Mouse (Mus musculus): Measurements from ENCODE around the gene Ramp3. TPM values are rescaled to one million over a fixed set of nuclear protein-coding genes. Genes with fewer than 3 reads are reported as not detected.
"Not testable (repeated sequence)": the region's sequence is repeated elsewhere in the genome, so short reads cannot be mapped to it uniquely, and the experiment has no call there.

The Ramp3 gene
- polyA plus RNA-seq, 1 experiment from 2014 or later, result 8.7 TPM

GRCm38 (mm10) chr11:6639072-6639471 lies 19.2 kb upstream of the Ramp3 start:
- H3K9me3 ChIP-seq, result no peaks in the 10 kb centered on the region
- H3K27me3 ChIP-seq, result no peaks in the 10 kb centered on the region
- no peaks in the 10 kb centered on the region for H3K36me3 ChIP-seq
- no peak overlapping the region for H3K27ac ChIP-seq
- WGBS, result 81% methylated on average over 6 of the region's 6 CpGs
- no peaks in the 10 kb centered on the region for H3K4me1 ChIP-seq
- no peak overlapping the region for H3K9ac ChIP-seq
- H3K4me2 ChIP-seq, result no peak overlapping the region
- ATAC-seq (ENCODE audit: insufficient number of reproducible peaks, low FRiP score, low TSS enrichment, low read depth), result no peak
- no peak overlapping the region for H3K4me3 ChIP-seq

GRCm38 (mm10) chr11:6644566-6644965 lies 13.8 kb upstream of the Ramp3 start:
- H3K4me2 ChIP-seq, result no peak overlapping the region
- no peaks in the 10 kb centered on the region for H3K36me3 ChIP-seq
- WGBS, result 61% methylated on average over 6 of the region's 6 CpGs
- no peak overlapping the region for H3K4me3 ChIP-seq
- H3K27ac ChIP-seq, result no peak overlapping the region
- H3K9me3 ChIP-seq, result no peaks in the 10 kb centered on the region
- no peaks in the 10 kb centered on the region for H3K4me1 ChIP-seq
- H3K27me3 ChIP-seq, result no peaks in the 10 kb centered on the region
- no peak overlapping the region for H3K9ac ChIP-seq
- ATAC-seq (ENCODE audit: insufficient number of reproducible peaks, low FRiP score, low TSS enrichment, low read depth), result no peak; the same call in 1 of the 2 replicates

GRCm38 (mm10) chr11:6647831-6648724 lies 10.2 kb upstream of the Ramp3 start:
- no peaks in the 10 kb centered on the region for H3K36me3 ChIP-seq
- H3K27me3 ChIP-seq, result no peaks in the 10 kb centered on the region
- WGBS, result 65% methylated on average over 9 of the region's 9 CpGs
- ATAC-seq (ENCODE audit: insufficient number of reproducible peaks, low FRiP score, low TSS enrichment, low read depth), result no peak
- no peak overlapping the region for H3K4me3 ChIP-seq
- H3K9me3 ChIP-seq, result no peaks in the 10 kb centered on the region
- no peak overlapping the region for H3K27ac ChIP-seq
- no peaks in the 10 kb centered on the region for H3K4me1 ChIP-seq
- no peak overlapping the region for H3K9ac ChIP-seq
- H3K4me2 ChIP-seq, result no peak overlapping the region

- WGBS, result 59% methylated on average over 7 of the region's 7 CpGs
- Histone ChIP-seq H3K27ac (no peak overlapping the region), H3K9me3 (no peaks in the 10 kb centered on the region), H3K27me3 (no peaks in the 10 kb centered on the region), H3K4me3 (no peak overlapping the region), H3K36me3 (no peaks in the 10 kb centered on the region), H3K4me1 (no peaks in the 10 kb centered on the region), H3K9ac (no peak overlapping the region), H3K4me2 (no peak overlapping the region)
- no peak for ATAC-seq (ENCODE audit: insufficient number of reproducible peaks, low FRiP score, low TSS enrichment, low read depth)
Observed at GRCm38 (mm10) chr11:6650519-6650918, 7.8 kb upstream of the Ramp3 start.

- WGBS, result 77% methylated on average over 3 of the region's 3 CpGs
- H3K9ac ChIP-seq; ATAC-seq (ENCODE audit: insufficient number of reproducible peaks, low FRiP score, low TSS enrichment, low read depth); H3K4me3 ChIP-seq; H3K4me1 ChIP-seq; H3K27ac ChIP-seq; H3K27me3 ChIP-seq; H3K36me3 ChIP-seq; H3K4me2 ChIP-seq; H3K9me3 ChIP-seq: not testable (repeated sequence)
Observed at GRCm38 (mm10) chr11:6652978-6653377, 5.3 kb upstream of the Ramp3 start.

GRCm38 (mm10) chr11:6654903-6655302 lies 3.4 kb upstream of the Ramp3 start:
- Histone ChIP-seq H3K27me3 (no peaks in the 10 kb centered on the region; the same call in 1 of the 2 replicates), H3K36me3 (no peaks in the 10 kb centered on the region), H3K9ac (no peak overlapping the region), H3K4me3 (no peak overlapping the region), H3K4me2 (no peak overlapping the region), H3K27ac (no peak overlapping the region), H3K4me1 (peaks cover 12% of the 10 kb centered on the region; the same call in 1 of the 2 replicates), H3K9me3 (no peaks in the 10 kb centered on the region)
- WGBS, result 0% methylated on average over 2 of the region's 2 CpGs
- no peak for ATAC-seq (ENCODE audit: insufficient number of reproducible peaks, low FRiP score, low TSS enrichment, low read depth)

- H3K9ac ChIP-seq, result no peak overlapping the region
- peaks cover 12% of the 10 kb centered on the region; the same call in 1 of the 2 replicates for H3K4me1 ChIP-seq
- H3K4me3 ChIP-seq, result no peak overlapping the region
- H3K4me2 ChIP-seq, result no peak overlapping the region
- H3K27me3 ChIP-seq, result no peaks in the 10 kb centered on the region; the same call in 1 of the 2 replicates
- WGBS, result 79% methylated on average over 14 of the region's 14 CpGs
- no peak overlapping the region for H3K27ac ChIP-seq
- H3K9me3 ChIP-seq, result no peaks in the 10 kb centered on the region
- H3K36me3 ChIP-seq, result no peaks in the 10 kb centered on the region
- no peak for ATAC-seq (ENCODE audit: insufficient number of reproducible peaks, low FRiP score, low TSS enrichment, low read depth)
Observed at GRCm38 (mm10) chr11:6661206-6661605, 2.9 kb downstream of the Ramp3 start.

GRCm38 (mm10) chr11:6666634-6667033 lies 8.3 kb downstream of the Ramp3 start:
- H3K27ac ChIP-seq, result no peak overlapping the region
- H3K4me1 ChIP-seq, result no peaks in the 10 kb centered on the region
- 75% methylated on average over 2 of the region's 2 CpGs for WGBS
- no peak overlapping the region for H3K4me3 ChIP-seq
- H3K9me3 ChIP-seq, result no peaks in the 10 kb centered on the region
- no peaks in the 10 kb centered on the region for H3K36me3 ChIP-seq
- no peak overlapping the region for H3K9ac ChIP-seq
- H3K4me2 ChIP-seq, result no peak overlapping the region
- H3K27me3 ChIP-seq, result no peaks in the 10 kb centered on the region
- no peak for ATAC-seq (ENCODE audit: insufficient number of reproducible peaks, low FRiP score, low TSS enrichment, low read depth)

GRCm38 (mm10) chr11:6669041-6669440 lies 10.7 kb downstream of the Ramp3 start:
- H3K9me3 ChIP-seq, result no peaks in the 10 kb centered on the region
- no peak overlapping the region for H3K4me3 ChIP-seq
- no peaks in the 10 kb centered on the region for H3K36me3 ChIP-seq
- H3K4me1 ChIP-seq, result no peaks in the 10 kb centered on the region
- H3K4me2 ChIP-seq, result no peak overlapping the region
- WGBS, result 51% methylated on average over 9 of the region's 9 CpGs
- H3K27ac ChIP-seq, result no peak overlapping the region
- no peaks in the 10 kb centered on the region for H3K27me3 ChIP-seq
- ATAC-seq (ENCODE audit: insufficient number of reproducible peaks, low FRiP score, low TSS enrichment, low read depth), result no peak
- H3K9ac ChIP-seq, result no peak overlapping the region

- Histone ChIP-seq H3K4me1 (no peaks in the 10 kb centered on the region), H3K4me3 (no peak overlapping the region), H3K9ac (no peak overlapping the region), H3K27me3 (no peaks in the 10 kb centered on the region), H3K4me2 (no peak overlapping the region), H3K9me3 (no peaks in the 10 kb centered on the region), H3K27ac (no peak overlapping the region), H3K36me3 (no peaks in the 10 kb centered on the region)
- WGBS, result 32% methylated on average over 2 of the region's 2 CpGs
- ATAC-seq (ENCODE audit: insufficient number of reproducible peaks, low FRiP score, low TSS enrichment, low read depth), result no peak
Observed at GRCm38 (mm10) chr11:6670044-6670443, 11.7 kb downstream of the Ramp3 start.

GRCm38 (mm10) chr11:6670826-6671225 lies 12.5 kb downstream of the Ramp3 start:
- Histone ChIP-seq H3K4me2 (no peak overlapping the region), H3K27ac (no peak overlapping the region), H3K4me3 (no peak overlapping the region), H3K9ac (no peak overlapping the region), H3K36me3 (no peaks in the 10 kb centered on the region), H3K4me1 (no peaks in the 10 kb centered on the region), H3K27me3 (no peaks in the 10 kb centered on the region), H3K9me3 (no peaks in the 10 kb centered on the region)
- ATAC-seq (ENCODE audit: insufficient number of reproducible peaks, low FRiP score, low TSS enrichment, low read depth), result no peak
- WGBS, result 83% methylated on average over 4 of the region's 4 CpGs

- WGBS, result 80% methylated on average over 9 of the region's 9 CpGs
- H3K36me3 ChIP-seq, result no peaks in the 10 kb centered on the region
- no peaks in the 10 kb centered on the region for H3K9me3 ChIP-seq
Observed at GRCm38 (mm10) chr11:6674701-6675100, 16.4 kb downstream of the Ramp3 start.

More at GRCm38 (mm10) chr11:6674701-6675100, 16.4 kb downstream of the Ramp3 start:
- Histone ChIP-seq H3K9ac (no peak overlapping the region), H3K4me1 (no peaks in the 10 kb centered on the region), H3K27me3 (no peaks in the 10 kb centered on the region), H3K4me3 (no peak overlapping the region), H3K4me2 (no peak overlapping the region), H3K27ac (no peak overlapping the region)
- no peak for ATAC-seq (ENCODE audit: insufficient number of reproducible peaks, low FRiP score, low TSS enrichment, low read depth)
